Mouse (Mus musculus) lung, adult 2 months (tissue): ENCODE data around the gene Adgrf1.

ENCODE experiments used
- CTCF ChIP-seq: fragments of 200-500 bp; IDR thresholded peaks from 2 replicates; pipeline ENCODE4 v1.5.1; 2011; ENCODE audit warnings: mild to moderate bottlenecking, low read length, control low read depth; ENCODE audit not compliant: insufficient read depth
- POLR2A ChIP-seq: fragments of 200-500 bp; IDR thresholded peaks from 2 replicates; pipeline ENCODE4 v1.6.1; 2011; ENCODE audit warnings: low read depth, mild to moderate bottlenecking, control low read depth, low read length, borderline replicate concordance; ENCODE audit errors: extremely low read depth

GRCm38 (mm10) chr17:43264739-43265138 lies 5.4 kb upstream of the Adgrf1 start:
- TF ChIP-seq POLR2A (no peak), CTCF (no peak)
